Mouse (Mus musculus) left cerebral cortex, postnatal 10 days (tissue): ENCODE results near the gene Npm1. TPM values are rescaled to one million over a fixed set of nuclear protein-coding genes. Genes with fewer than 3 reads are reported as not detected.

ENCODE experiments used
- DNase-seq, 2 experiments: peaks; one replicate each; pipeline ENCODE4 v3.0.0; 2021 to 2022; ENCODE audit warnings: low spot score in 2 of 2, mixed read lengths in 1 of 2; ENCODE audit errors: extremely low spot score in 1 of 2
- intact Hi-C: fragments of 180-260 bp; cut with DNase I; formaldehyde crosslinking; loops from one replicate; pipeline ENCODE4 v1.15.1; 2025
- total RNA-seq, 2 experiments: library from RNA; stranded (reverse); gene quantifications; 2 replicates each; pipeline ENCODE4 v1.2.3; 2021

Npm1 gene
- total RNA-seq = 100 to 1,000 TPM; 202 to 219 TPM

- intact Hi-C loops = no loop called here
- peak; percentile 99 to 100 for DNase-seq
Measured at GRCm38 (mm10) chr11:33162998-33163506, at the start of gene Npm1. Gene Npm1 (minus strand): TSS chr11:33163206.

- intact Hi-C loops = no loop called here
- no peak for DNase-seq
Measured at GRCm38 (mm10) chr11:33207411-33207810, 44.4 kb upstream of the Npm1 start.

GRCm38 (mm10) chr11:33204966-33205365 lies 42.0 kb upstream of the Npm1 start:
- no peak for DNase-seq
- intact Hi-C loops = no loop called here

- DNase-seq = no peak
- intact Hi-C loops = no loop called here
Measured at GRCm38 (mm10) chr11:33204329-33204705, 41.3 kb upstream of the Npm1 start.

- intact Hi-C loops = no loop called here
- DNase-seq = no peak
Measured at GRCm38 (mm10) chr11:33203383-33204328, 40.6 kb upstream of the Npm1 start, which contains the start of gene Tlx3. Gene Tlx3 (minus strand): TSS chr11:33203589.

- intact Hi-C loops = no loop called here
- DNase-seq = no peak
Measured at GRCm38 (mm10) chr11:33202972-33203371, 40.0 kb upstream of the Npm1 start.

GRCm38 (mm10) chr11:33202296-33202695 lies 39.3 kb upstream of the Npm1 start:
- DNase-seq = no peak
- intact Hi-C loops = no loop called here

- intact Hi-C loops = no loop called here
- DNase-seq = no peak
Measured at GRCm38 (mm10) chr11:33201626-33202010, 38.6 kb upstream of the Npm1 start.

GRCm38 (mm10) chr11:33200764-33201625 lies 38.0 kb upstream of the Npm1 start:
- DNase-seq = no peak
- intact Hi-C loops = no loop called here

GRCm38 (mm10) chr11:33199906-33200763 lies 37.1 kb upstream of the Npm1 start:
- intact Hi-C loops = no loop called here
- no peak for DNase-seq

GRCm38 (mm10) chr11:33199117-33199514 lies 36.1 kb upstream of the Npm1 start:
- DNase-seq = no peak
- intact Hi-C loops = no loop called here

GRCm38 (mm10) chr11:33198351-33199116 lies 35.5 kb upstream of the Npm1 start:
- intact Hi-C loops = no loop called here
- DNase-seq = no peak

- intact Hi-C loops = no loop called here
- no peak for DNase-seq
Measured at GRCm38 (mm10) chr11:33197673-33198072, 34.7 kb upstream of the Npm1 start.

- no peak for DNase-seq
- intact Hi-C loops = no loop called here
Measured at GRCm38 (mm10) chr11:33197133-33197514, 34.1 kb upstream of the Npm1 start.

GRCm38 (mm10) chr11:33196447-33197132 lies 33.6 kb upstream of the Npm1 start:
- intact Hi-C loops = no loop called here
- DNase-seq = no peak

- intact Hi-C loops = no loop called here
- DNase-seq = no peak
Measured at GRCm38 (mm10) chr11:33195531-33196446, 32.8 kb upstream of the Npm1 start.
